Mouse (Mus musculus): ENCODE results near the gene Usp6nl. TPM values are rescaled to one million over a fixed set of nuclear protein-coding genes. Genes with fewer than 3 reads are reported as not detected.

The Usp6nl gene
- total RNA-seq, 1 experiment from 2014 or later, result 29.2 TPM

DNA sequence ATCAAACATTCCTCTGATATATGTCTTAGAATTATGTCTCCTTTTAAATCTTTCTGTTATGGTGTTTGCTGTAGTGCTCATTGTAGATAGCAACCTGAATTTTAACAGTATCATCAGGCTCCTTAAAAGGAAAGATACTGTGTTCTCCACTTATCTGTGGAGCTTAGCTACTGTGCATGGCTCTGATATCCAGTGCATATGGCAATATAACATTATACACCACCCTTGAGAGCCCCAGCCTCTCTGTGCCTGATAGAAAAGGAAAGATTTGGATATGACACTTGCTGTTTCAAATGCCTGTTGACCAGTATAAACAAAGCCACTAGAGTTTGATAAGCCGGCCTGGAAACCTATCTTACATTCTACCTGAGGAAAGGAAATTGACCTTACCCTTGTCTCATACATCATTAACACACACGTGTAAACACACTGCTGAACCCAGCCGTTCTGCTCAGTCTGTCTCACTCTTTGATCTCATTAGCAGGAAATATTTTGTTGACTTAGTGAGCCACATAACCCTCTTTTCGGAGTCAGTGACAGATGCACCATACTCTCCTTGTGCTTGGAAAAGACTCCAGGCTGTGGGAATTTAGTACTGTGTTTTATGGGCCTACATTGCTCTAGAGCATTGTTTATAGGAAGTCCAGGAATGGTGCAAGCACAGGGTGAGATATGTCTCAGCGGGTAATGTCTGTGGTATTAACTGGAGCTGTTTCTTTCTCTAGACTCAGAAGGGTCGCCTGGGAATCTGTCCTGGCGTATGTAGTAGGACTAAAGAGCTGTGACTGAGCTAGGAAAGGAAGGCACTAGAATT lies 9.1 kb downstream of the Usp6nl start:
- no peak for DNase-seq

DNA sequence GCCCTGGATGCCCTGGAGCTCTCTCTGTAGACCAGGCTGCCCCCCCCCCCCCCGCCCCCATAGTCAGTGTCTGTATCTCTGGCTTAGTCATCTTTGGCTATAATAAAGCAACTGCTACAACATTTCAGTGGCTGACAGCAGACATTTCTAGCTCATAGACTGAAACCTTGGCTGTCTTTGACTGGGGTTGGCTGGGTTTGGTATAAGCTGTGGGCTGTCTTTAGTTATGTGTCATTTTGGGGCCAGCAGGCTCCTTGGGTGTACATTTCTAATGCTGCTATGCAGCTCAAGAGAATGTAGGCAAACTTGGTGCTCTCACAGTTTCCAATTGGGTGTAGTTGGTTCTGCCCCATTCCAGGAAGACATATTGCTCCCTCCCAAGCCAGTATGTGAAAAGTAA lies 11.1 kb downstream of the Usp6nl start:
- DNase-seq, result no peak

DNA sequence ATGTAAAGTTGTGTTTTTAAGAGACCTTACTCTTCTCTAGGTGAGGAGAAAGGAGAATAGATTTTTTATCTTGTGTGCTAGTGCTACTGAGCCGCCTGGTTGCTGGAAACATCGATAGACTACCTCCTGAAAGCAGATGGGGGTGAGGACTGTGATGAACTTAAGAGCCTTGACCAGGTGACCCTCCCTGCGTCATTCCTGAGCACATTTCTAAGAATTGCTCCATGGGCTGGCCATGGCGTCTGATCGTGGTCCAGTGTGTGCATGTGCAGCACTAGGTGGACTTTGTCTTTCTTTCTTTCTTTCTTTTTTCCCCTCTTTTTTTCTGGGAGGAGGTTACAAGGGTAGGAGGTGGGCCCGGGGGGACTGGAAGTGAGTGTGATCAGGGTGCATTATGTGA lies 11.5 kb downstream of the Usp6nl start:
- DNase-seq, result no peak

DNA sequence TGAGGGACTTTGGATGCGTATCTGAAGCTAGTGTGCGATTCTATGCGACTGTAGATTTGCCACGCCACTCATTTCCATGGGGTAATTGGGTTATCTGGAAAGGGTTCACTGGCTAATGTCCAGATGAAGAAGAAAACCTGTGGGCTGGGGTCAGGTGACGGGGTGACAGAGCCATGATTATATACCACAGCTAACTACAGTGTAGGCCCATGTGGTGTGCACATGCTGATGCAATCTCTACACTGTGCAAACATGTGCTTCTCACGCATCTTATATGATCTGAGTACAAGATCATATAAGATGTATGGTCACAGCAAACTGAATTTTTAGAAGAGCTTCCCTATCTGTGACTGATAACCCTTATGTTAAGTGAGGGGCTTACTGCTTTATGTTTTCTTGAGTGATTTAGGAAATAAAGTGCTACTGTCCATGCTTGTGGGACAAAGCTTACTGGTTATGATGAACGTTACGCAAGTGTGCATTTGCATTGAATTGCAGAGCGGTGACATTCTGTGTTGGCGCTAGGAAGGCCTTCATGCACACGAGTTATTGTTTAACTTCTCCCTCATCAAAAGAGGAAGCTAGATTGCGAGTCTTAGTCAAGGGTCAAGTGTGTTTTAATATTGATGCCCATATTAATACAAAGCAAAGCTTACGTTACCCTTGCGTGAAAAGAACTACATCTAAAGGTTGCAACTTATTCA lies 12.7 kb downstream of the Usp6nl start:
- DNase-seq, result no peak

DNA sequence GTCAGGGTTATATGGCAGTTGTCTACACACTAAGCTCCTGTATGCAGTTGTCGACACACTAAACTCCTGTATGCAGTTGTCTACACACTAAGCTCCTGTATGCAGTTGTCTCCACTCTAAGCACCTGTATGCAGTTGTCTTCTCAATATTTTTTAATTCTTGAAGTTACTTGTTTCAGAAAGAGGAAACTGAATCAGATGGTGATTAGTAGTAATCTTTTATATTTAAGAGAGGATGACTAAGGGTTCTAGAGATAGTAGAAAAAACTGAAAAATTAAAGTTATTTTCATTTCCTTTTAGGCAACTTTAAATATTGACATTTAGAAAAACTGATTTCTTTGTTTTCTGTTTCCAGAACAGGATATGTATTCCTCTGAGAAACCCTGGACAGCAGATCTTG lies 13.5 kb downstream of the Usp6nl start:
- no peak for DNase-seq

DNA sequence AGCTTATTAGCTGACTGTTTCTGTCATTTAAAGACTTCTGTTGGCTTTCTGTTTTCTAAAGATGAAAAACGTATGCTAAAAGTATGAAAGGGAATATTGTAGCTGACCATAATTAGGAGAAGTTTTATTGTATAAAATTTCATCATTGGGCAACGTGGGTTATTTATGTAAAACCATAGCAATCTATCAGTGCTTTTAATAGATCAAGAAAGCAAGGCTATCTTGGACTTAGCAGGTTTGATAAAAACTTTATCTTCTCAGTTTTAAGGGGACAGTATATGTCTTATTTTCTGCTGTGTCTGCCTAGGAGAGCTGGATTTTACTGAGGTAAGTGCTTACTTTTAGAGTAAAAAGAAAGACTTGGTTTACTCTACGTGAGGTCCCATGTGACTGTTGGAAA lies 14.2 kb downstream of the Usp6nl start:
- no peak for DNase-seq

DNA sequence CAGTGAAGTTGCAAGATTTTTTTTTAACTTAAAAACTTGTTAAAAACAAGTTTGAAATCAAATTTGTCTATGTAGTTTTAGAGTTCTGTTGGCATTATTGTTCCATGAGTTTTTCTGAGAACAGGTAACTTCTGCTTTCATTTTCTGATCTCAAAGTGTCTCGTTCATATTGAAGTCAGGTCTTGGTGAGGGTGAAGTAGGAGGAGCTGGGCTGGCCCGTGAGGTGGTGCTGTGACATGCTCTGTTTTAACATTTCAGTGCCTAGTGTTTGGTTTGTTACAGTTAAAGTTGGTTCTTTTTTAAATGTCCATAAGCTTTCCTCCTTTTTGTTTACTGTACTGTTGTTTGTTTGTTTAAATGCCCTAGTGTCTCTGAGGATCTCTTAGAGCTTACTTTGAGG lies 15.0 kb downstream of the Usp6nl start:
- DNase-seq, result no peak

DNA sequence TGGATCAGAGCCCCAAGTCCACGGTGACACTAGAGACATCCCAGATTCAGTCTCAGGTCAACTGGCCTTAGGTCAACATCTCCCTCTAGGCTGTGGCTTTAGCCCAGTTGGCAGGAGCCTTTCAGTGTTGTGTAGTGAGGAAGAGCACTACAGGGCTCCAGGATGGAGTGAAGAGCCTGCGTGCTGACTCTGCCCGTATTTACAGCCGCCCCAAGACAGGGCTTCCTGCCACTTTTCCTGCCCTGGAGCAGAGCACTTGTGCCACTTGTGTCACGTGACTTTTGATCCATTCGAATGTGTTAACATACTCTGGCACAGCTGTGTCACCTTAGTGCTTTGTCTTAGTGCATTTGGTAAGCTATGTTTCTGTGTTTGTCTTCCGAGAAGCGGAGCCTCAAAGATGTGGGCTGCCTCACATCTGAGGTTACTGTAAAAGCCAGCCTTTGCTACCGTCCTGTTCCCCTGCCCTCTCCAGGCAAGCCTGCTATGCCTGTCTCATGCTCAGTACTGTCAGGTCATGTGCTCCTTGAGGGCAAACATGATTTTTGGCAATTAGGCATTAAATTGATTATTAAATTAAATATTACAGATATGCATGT lies 15.7 kb downstream of the Usp6nl start:
- DNase-seq, result no peak

DNA sequence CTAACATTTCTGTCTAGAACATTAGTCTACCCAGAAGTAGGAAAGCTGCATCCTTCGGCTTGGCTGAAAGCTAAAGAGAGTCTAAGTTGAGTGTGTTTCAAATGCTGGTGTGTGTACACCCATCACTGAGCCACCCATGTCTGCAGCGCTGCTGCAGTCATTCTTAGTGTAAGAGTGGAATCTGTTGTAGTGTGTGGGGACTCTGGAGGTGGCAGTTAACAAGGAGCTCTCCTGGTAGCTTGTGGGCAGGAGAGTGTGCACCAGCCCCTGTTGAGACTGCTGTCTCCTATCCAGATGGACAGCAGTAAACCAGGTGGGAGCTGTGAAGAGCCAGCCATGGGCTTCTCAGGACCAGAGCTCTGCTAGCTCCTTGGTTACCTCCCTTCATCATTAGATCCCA lies 18.0 kb downstream of the Usp6nl start:
- no peak for DNase-seq

DNA sequence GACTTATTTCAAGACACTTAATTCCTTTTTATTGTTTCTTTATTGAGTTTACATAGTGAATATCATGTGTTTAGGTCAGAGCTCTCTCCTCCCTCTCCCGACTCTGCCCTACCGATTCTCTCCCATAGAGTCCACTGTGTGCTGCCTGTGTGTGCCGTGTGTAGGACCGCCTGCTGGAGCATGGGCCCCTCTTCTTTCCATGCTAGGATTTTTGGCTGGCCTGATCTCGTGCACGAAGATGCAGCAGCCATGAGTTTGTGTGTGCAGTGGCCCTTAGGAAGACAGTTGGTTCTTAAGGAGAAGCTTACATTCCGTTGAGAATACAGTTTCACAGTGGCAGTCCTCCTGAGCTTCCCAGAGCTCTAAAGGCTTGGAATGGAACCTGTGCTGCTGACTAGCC lies 19.0 kb downstream of the Usp6nl start:
- no peak for DNase-seq

DNA sequence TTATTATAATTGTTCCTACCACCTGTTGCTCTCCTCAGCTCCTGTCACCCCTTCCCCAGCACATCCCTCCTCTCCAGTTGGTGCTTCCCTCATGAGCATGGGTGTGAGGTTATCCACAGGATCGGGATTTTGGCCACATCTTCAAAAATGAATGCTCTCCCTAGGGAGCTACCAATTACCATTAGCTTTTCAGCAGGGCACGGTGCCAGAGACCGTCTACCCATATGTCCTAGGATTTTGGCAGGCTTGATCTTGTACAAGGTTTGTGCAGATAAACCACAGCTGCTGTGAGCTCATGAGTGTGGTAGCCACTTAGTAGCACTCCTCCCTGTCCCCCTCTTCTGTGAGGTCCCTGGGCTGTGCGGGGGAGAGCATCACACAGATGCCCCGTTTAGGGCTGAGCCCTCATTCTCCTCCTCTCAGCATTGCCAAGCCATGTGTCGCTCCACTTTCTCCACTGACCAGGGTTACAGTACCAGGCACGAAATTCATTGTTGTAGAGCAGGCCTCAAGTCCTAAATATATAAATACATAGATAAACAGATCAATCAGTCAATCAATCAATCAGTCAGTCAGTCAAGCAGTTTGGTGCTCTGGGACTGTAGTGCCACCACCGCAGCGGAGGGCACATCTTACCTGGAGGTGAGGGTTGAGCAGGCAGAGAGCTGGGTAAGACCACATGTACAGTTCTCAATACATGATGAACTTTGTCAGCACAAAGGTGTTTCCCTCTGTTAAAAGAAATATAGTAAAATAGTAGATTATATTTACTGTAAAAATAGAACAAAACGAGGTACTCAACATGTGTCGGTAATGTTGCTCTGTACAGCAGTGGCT lies 27.0 kb downstream of the Usp6nl start:
- peak; percentile 39 for DNase-seq

DNA sequence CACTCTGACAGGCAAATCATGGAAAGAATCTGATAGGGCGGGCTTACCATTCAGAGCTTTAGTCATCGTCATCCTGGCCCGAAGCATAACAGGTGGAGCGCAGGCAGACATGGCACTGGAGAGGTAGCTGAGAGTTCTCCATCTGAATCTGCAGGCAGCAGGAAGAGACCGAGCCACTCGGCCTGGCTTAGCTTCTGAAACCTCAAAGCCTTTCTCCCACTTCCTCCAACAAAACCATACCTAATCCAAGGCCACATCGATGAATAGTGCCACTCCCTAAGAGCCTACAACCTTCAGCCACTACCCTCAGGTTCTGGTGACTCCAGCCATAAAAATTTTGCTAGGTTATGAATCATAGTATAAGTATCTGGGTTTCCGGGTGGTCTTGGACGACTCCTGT lies 27.7 kb downstream of the Usp6nl start:
- no peak for DNase-seq

DNA sequence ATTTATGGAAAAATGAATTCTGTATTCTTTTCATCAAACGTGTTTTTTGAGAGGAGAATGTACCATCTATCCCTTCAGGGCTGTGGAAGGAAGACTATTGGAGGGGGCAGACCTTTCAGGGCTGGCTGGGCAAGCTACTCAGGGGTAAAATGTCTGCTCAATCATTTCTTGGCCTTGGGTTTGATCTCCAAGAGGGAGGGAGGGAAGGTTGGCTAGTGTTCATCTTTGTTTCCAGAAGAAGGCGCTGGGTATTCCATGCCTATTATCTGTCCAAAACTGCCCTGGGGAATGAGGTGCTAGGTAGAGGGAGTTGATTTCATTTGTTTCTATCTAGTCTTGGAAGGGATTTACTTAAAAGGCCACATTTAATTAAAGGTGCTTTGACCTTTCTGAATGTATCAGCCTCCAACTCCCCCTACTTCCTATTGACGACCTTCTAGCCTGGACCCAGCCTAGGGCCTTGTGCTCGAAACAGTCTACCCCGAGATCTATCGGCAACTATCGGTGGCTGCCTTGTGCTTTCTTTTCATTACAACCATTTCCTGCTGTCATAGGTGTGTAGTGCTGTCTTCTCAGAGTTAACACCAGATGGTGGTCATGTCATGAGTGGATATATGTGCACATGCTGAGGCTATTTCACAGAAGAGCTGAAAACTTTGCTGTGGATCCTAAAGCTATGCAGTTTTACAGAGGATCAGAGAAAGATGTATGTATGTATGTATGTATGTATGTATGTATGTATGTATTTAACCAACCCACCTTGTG lies 28.6 kb downstream of the Usp6nl start:
- no peak for DNase-seq

DNA sequence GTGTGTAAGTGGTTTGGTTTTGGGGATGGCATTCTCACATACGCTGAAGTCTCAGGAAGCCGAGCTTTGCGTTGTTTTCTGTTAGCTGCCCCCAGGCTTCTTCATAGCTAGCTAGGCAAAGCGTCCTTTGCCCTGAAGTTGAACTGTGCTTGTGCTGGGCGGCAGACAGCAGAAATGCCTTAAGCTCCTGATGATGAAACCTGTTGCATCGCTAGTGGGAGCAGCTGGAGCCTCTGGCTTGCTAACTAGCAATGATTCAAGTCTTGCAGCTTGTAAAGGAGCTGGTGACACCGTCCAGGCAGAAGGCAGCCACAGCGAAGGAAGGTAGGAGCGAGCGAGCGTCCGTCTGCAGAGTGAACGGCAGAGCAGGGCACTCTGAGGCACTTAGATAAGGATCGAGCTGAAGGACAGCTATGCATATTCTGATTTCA lies 30.1 kb downstream of the Usp6nl start:
- DNase-seq, result peak; percentile 49

DNA sequence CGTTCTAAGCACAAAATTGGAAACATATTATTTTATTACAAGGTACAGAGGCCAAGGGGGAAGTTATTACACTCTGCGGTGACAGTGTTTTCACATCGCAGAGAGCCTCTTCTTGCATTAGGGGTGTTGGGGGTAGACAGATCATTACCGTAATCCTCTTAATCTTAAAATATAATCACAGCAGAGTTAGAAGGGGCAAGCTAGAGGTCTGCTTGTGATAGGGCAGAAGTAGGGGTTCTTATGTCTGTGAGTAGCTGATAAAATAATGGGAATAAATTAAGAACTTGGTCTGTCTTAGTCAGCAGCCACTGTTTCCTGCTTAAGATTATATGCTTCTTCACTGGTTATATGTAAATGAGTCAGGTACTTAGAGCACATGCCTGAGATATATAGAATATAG lies 30.6 kb downstream of the Usp6nl start:
- no peak for DNase-seq

DNA sequence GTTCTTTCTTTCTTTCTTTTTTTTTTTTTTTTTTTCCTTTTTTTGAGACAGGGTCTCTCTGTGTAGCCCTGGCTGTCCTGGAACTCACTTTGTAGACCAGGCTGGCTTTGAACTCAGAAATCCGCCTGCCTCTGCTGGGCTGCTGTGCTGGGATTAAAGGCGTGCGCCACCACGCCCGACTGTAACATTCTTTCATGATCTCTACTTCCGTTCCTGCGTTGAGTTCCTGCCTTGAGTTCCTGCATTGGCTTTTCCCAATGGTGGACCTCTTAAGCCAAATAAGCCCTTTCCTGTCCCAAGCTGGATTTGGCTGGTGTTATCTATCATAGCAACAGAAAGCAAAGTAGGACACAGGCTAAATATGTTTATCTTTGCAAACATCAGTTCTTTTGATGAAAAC lies 34.8 kb downstream of the Usp6nl start:
- no peak for DNase-seq

DNA sequence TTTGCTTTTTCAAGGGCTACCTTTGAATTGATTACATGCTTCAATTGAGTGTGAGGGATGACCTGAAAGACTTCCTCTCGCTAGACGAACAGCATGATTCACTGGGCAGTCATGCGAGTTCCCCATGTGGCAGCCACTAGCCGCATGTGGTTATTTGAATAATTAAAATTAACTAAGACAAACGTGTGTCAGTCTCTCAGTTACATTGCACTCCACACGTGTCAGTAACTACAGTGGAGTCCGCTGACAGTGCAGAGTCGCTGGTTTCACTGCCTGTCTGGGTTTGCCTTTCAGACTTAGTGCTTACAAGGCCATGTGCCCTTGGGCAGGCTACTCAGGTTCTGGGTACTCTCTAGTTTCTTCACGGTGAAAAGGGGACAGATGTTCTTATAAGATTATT lies 37.2 kb downstream of the Usp6nl start:
- no peak for DNase-seq

DNA sequence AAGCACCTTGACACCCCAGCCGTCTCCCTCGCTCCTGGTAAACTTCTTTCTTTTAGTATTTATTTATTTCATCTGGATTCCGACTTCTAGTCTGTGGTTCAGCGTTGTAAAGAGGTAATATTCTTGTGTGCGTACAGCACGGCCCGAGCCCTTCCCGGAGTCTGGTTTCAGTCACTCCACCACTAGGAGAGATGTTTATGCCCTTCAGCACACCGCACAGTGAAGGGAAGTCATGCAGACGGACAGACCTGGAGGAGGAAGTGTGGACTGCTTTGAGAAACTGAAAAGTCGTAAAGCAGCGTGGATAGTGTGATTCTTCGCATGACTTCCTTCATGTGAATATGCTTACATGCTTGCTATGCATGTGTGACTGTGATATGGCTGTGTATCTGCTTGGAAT lies 40.7 kb downstream of the Usp6nl start:
- no peak for DNase-seq

DNA sequence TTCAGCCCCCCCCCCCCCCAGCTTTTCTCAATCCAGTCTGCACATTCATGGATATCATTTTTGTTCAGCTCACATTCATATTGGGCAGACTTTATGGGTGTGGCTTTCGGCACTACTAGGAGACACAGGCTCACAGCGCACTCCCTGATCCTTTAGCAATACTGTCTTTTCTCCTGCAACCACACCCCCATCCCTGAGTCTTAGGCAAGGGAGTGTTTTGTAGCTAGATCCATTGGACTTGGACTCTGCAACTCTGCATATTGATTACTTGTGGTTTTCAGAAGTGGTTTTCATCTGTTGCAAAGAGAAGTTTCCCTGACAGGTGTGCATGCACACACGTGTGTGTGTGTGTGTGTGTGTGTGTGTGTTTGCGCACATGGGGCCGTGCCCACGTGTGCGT lies 41.5 kb downstream of the Usp6nl start:
- no peak for DNase-seq

DNA sequence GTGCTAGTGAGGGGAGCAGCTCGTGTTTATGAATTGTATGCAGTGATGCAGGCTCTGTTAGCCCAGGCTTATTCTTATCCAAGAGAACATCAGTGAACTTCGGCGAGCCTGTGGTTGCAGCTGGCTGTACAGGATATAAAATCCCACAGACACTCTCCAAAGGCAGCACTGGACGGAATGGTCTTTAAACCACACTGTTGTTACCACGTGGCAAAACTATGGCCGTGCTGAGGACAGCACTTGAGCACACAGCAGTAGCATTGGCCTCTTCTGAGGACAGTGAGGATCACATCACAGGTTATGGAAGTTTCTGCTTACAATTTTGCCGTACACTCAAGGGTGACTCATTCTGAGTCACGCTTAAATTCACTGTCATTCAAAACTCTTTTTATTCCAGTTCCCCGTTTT lies 44.1 kb downstream of the Usp6nl start:
- DNase-seq, result no peak

DNA sequence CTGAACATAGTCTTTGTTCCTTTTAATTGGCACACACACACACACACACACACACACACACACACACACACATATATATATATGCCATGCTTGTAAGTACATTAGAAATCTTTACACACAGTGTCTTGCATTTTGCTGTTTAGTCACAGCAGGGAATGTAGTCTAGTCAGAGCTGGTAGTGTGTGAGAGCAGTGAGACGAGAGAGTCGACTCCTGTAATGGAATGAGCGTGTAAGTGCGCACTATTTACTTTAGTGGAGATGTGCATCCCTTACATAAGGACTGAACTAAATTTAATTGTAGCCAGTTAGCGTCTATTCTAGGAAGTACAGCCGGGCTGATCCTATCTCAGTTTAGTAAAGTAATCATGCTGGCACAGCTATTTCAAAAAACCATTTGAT lies 44.5 kb downstream of the Usp6nl start:
- DNase-seq, result no peak

DNA sequence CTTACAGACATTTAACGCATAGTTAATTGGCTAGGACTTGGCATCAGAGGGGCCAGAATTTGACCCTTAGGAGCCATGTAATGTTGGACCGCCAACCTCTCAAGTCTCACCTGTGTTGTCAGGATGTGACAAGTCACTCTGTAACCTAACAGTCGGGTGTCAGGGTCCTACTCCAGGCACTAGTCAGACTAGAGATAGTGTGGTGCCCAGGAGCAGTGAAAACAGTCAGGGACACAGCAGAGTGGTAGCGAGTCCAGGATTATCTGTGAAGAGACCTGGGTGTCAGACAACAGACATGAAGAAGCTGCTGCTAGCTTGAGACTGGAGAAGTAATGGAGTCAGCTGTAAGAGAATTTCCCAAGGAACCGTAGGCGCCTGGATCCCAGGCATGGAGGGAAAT lies 45.0 kb downstream of the Usp6nl start:
- no peak for DNase-seq
